Mouse (Mus musculus) left cerebral cortex, adult 8-10 months (tissue): ENCODE measurements around the gene Gm36210. TPM values are rescaled to one million over a fixed set of nuclear protein-coding genes. Genes with fewer than 3 reads are reported as not detected.

Experiments used
- DNase-seq, 2 experiments: peaks; one replicate each; pipeline ENCODE4 v3.0.0; 2022; ENCODE audit warnings: low spot score in 2 of 2
- total RNA-seq, 4 experiments: library from RNA; stranded (reverse); gene quantifications; 2 replicates each; pipeline ENCODE4 v1.2.4; 2022

Gm36210 gene
- total RNA-seq, 4 experiments from 2014 or later: 0.48 to 0.65 (median 0.51) TPM; not detected in 1

DNA sequence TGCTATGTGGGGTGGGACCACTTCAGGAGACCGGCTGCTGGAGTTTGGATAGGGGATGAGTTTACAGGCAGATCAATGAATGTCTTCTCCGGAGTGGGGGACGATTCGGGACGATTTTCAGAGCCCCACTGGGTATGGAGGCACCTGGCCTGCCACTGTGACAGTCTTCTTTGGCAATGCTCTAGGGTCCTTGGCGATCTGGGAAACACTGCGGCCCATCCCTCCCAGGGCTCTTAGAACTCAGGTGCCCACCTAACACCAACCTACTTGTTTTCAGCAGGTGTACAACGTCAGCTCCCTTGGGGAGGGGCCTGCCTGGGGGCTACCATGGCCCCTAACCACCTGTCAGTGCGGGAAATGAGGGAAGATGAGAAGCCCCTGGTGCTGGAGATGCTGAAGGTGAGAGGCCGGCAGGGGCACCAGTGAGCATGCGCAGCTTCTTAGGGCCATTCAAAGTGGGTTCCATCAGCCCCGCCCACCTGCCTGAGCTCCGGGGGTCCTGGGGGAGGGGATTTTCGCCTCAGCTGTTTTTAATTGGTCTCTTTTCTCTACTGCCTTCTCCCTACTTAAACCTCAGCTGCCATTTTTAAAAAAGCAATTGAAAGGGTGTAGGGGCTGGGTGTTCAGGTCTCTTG, 16.7 kb upstream of the Gm36210 start:
- peak; percentile 69 to 78 for DNase-seq

- DNase-seq: peak; percentile 78 to 90
Observed at GRCm38 (mm10) chr7:4922508-4922907, 16.2 kb upstream of the Gm36210 start.

GRCm38 (mm10) chr7:4921824-4922482, 15.6 kb upstream of the Gm36210 start, which contains the start of gene Nat14:
Gene Nat14 (plus strand): TSS chr7:4922028.
- DNase-seq: no peak

GRCm38 (mm10) chr7:4920976-4921823, 14.9 kb upstream of the Gm36210 start:
- DNase-seq: no peak

- DNase-seq: no peak
Observed at GRCm38 (mm10) chr7:4920496-4920895, 14.2 kb upstream of the Gm36210 start.

- DNase-seq: no peak
Observed at GRCm38 (mm10) chr7:4919971-4920370, 13.7 kb upstream of the Gm36210 start.

GRCm38 (mm10) chr7:4919096-4919495, 12.8 kb upstream of the Gm36210 start:
- no peak for DNase-seq

DNA sequence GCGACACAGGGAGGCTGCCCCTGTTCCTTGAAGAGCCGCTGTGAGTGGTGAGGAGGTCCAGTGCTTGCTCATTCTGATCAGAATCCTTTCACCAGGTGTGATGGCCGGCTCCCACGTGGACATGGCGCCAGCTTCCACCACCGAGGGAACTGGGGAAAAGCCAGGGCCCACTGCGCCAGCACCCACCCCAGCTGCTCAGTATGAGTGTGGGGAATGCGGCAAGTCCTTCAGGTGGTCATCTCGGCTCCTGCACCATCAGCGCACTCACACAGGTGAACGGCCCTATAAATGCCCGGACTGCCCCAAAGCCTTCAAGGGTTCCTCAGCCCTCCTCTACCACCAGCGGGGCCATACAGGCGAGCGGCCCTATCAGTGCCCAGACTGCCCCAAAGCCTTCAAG, 12.4 kb upstream of the Gm36210 start:
- DNase-seq: no peak

DNA sequence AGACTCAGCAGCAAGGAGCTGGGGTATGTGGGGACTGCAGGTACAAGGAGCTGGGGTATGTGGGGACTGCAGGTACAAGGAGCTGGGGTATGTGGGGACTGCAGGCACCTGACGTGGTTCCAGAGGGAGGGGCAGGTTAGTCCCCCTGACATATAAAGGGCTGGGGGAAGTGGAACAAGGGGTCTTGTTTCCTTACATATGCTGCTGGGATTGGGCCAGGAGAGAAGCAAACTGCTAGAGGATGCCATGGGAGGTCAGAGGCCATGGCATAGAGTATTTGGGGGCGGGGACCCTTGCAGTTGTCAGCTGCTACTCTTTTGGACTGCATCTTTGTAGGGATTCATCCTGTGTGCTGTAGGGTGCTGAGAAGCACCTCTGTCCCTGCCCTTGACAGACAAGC, 11.2 kb upstream of the Gm36210 start:
- DNase-seq: no peak

GRCm38 (mm10) chr7:4915669-4916416, 9.5 kb upstream of the Gm36210 start:
- no peak for DNase-seq

DNA sequence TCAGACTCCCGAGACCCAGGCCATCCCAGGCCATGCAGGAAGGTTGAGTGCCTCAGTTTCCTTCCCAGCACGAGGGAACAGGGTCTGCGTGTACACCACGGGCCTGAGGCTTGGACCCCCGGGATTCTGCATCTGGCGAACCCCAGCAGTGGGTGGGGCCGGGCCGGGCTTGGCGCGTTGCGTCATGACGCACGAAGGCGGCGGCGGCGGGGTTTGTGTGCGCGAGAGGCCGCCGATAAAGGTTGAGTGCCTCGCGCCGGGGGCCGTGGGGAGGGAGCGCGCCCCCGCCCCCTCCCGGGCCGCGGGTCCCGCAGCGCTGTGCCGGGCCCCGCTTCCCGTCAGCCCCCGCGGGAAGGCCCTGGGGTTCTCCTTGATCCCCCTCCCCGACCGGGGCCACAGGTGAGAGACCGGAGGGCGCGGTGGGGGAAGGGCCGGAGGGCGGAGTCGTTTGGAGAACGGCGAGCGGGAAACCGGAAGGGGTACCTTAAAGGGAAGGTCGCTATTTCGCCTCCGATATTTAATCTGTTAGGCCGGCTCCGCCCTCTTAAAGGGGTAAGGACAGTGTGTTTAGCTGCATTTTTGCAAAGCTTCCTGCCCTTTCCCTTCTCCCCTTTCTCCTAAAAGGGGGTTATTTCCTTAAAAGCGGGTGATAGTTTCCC, 8.8 kb upstream of the Gm36210 start, which contains the start of gene Zfp628:
Zfp628 (plus strand) TSS at position 211 of the 659 bp plus-strand sequence.
- DNase-seq: peak; percentile 90 to 91

DNA sequence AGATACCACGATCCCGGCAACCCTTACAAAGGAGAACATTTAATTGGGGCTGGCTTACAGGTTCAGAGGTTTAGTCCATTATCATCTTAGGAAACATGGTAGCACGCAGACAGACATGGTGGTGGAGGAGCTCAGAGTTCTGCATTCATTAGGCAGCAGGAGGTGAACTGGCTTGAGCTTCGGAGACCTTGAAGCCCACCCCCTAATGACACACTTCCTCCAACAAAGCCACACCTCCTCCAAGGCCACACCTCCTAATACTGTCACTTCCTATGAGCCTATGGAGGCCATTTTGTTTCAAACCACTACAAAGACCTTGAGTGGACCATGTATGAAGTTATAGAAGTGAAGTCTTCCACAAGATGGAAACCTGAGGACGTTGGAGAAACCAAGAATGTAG, 5.9 kb upstream of the Gm36210 start:
- DNase-seq: no peak

DNA sequence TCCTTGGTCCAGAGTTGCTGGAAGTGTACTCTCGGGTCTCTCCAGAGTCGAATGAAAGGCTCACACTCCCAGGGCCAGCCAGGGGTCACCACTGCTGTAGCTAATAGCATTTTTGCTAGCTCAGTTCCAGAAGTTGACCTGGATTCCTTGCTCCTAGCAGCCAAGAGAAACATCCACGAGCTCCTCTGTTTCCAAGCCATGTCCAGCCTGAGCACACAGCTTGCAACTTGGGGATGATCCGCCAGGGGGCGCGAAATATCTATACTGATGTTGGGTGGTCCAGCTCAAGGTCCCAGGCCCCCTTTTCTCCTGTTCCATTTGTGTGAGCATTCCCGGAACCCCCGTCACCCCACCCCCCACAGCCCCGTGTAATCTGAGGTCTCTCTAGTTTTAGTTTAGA, 5.2 kb upstream of the Gm36210 start:
- DNase-seq: no peak

DNA sequence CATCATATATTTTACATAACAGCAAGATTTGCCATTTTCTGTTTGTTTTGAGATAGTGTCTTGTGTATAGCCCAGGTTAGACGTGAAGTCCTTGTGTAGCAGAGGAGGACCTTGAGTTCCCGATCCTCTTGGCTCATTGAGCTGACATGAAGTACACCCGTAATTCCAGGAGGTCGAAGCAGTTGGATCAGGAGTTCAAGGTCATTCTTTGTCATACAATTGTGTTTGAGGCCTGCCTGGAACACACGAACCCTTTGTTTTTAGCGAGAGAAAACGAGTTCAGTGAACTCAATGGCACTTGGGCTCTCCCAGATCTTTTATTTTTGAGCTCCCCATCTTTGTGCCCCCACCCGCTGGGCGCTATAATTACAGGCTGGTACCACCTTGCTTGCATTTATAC, 3.9 kb downstream of the Gm36210 start:
- DNase-seq: no peak

DNA sequence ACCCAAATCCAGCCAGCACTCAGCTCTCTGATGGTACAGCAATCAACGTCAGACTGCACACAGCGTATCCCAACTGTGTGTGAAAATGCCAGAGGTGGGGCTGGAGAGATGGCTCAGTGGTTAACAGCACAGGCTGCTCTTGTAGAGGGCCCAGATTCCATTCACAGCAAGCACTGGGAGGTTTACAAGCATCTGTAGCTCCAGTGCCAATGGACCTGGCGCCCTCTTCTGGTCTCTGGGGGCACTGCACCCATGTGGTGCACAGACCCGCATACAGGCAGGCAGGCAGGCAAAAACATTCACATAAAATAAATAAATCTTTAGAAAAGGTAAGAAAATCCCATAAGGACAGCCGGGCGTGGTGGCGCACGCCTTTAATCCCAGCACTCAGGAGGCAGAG, 5.1 kb downstream of the Gm36210 start:
- DNase-seq: no peak

DNA sequence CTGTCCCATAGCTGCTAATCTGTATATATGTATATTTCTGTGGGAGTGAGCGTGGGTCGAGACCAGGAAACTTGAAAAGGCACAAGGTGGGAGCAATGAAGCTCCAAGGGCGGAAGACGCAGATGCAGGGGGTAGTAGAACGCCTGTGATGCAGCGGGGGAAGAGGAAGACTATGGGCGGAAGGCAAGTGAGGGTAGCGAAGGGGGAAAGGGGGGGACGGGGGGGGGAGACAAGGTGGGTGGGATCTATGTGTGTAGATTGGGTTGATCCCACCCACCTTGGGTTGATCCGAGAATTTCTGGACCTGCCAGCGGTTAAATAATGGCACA, 5.8 kb downstream of the Gm36210 start:
- no peak for DNase-seq

- DNase-seq: no peak
Observed at GRCm38 (mm10) chr7:4899649-4900522, 6.4 kb downstream of the Gm36210 start.

DNA sequence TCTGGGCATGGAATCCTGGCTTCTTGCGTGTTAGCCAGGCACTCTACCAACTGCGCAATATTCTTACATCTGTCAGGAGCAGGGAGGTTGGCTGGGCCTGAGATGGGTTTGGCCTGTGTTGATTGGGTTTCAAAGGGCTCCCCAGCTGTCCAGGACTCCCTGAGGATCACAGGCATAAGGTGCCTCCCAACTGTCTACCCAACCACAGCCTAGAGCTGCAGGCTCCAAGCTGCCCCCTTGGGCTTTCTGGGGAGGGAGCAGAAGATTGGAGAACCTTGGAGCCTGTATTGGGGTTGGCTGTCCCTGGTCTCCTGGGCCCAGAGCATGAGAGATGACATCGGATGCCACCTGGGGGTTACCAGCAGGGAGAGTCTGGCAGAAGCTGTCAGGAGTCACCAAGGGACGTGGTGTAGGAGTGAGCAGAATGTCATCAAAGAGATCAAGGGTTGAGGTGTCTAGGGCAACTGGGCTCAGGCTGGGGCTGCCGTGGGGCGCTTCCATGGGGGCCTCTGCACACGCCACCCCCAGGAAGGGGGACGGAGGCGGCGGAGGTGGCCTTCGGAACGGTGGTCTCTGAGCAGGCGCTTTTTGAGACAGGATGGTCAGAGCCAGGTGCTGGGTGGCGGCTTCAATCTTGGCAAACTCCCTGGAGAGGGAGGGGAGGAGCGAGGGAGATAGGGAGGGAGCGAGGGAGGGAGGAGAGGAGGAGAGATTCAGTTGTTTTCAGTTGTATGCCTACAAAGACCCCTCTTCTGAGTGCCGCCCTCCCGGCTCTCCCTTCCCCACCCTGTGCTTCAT, 7.3 kb downstream of the Gm36210 start:
- no peak for DNase-seq

GRCm38 (mm10) chr7:4895186-4895585, 11.1 kb downstream of the Gm36210 start:
- no peak for DNase-seq
